ENCODE assay signal across 8 mouse cellular contexts in genomic region chr17:66241868-66242622, GRCm38 (mm10).
DNase-seq lines count a peak whose midpoint lies in the region; ATAC-seq and TF ChIP-seq lines count a peak whose summit lies in the region.

No protein-coding gene starts in this region.

- H3K4me3 ChIP-seq in midbrain, embryonic 11.5 days (ENCODE audit: low read depth, low read length): no peak overlapping the region
- no peak overlapping the region for H3K4me3 ChIP-seq in midbrain, postnatal 0 days (ENCODE audit: low read depth, low read length)
- H3K4me3 ChIP-seq in heart, embryonic 11.5 days (ENCODE audit: low read depth, low read length): no peak overlapping the region
- peak overlapping the region; percentile 8; the same call in 1 of the 2 replicates for H3K4me3 ChIP-seq in stomach, postnatal 0 days (ENCODE audit: low read depth, low read length)

- H3K4me2 ChIP-seq in midbrain, embryonic 11.5 days: peak overlapping the region; percentile 12; the same call in 1 of the 2 replicates
- no peak overlapping the region for H3K4me2 ChIP-seq in midbrain, postnatal 0 days (ENCODE audit: low read depth, low read length, poor library complexity, severe bottlenecking)
- peak overlapping the region; percentile 22; the same call in 1 of the 2 replicates for H3K4me2 ChIP-seq in heart, embryonic 11.5 days
- H3K4me2 ChIP-seq in stomach, postnatal 0 days (replicated peaks; ENCODE audit: low read depth): peak overlapping the region; percentile 25

- TF ChIP-seq EP300 in stomach, postnatal 0 days (optimal IDR thresholded peaks at IDR 0.05): no peak

- peak; percentile 77 for ATAC-seq in midbrain, embryonic 11.5 days (ENCODE audit: low FRiP score)
- ATAC-seq in midbrain, postnatal 0 days (ENCODE audit: low FRiP score): no peak
- ATAC-seq in heart, embryonic 11.5 days (replicated peaks; ENCODE audit: insufficient number of reproducible peaks, low FRiP score, low TSS enrichment): no peak
- 0 out of 2 replicates have a peak, but pooled peaks have one; percentile 15 for ATAC-seq in stomach, postnatal 0 days (ENCODE audit: low FRiP score, low TSS enrichment)

- peak overlapping the region; percentile 30; the same call in 1 of the 2 replicates for H3K9ac ChIP-seq in midbrain, embryonic 11.5 days (ENCODE audit: low read length)
- H3K9ac ChIP-seq in midbrain, postnatal 0 days (replicated peaks; ENCODE audit: low read length, poor library complexity, severe bottlenecking): no peak overlapping the region
- no peak overlapping the region for H3K9ac ChIP-seq in heart, embryonic 11.5 days (ENCODE audit: low read depth, low read length)
- no peak overlapping the region for H3K9ac ChIP-seq in stomach, postnatal 0 days (ENCODE audit: low read length)

- TF ChIP-seq CTCF in midbrain, postnatal 0 days (IDR thresholded peaks at IDR 0.05): no peak
- no peak for TF ChIP-seq CTCF in stomach, postnatal 0 days (IDR thresholded peaks at IDR 0.05; ENCODE audit: low read depth)

- H3K27me3 ChIP-seq in midbrain, embryonic 11.5 days (ENCODE audit: control insufficient read depth, insufficient read depth, low read length): no peaks in the 10 kb centered on the region
- H3K27me3 ChIP-seq in midbrain, postnatal 0 days (ENCODE audit: insufficient read depth, low read length): no peaks in the 10 kb centered on the region
- H3K27me3 ChIP-seq in heart, embryonic 11.5 days (ENCODE audit: control insufficient read depth, insufficient read depth, low read length): 0 out of 2 replicates have a peak, but pooled peaks cover 3% of the 10 kb centered on the region
- no peaks in the 10 kb centered on the region for H3K27me3 ChIP-seq in stomach, postnatal 0 days (ENCODE audit: control insufficient read depth, insufficient read depth, low read length)

- peak; percentile 94 for DNase-seq in midbrain, embryonic 11.5 days (ENCODE audit: low spot score, missing footprints)
- no peak for DNase-seq in midbrain, postnatal 0 days (ENCODE audit: low spot score)
- peak; percentile 30 to 57 for DNase-seq in kidney, postnatal 36 days
- peak; percentile 55 for DNase-seq in stomach, postnatal 0 days (ENCODE audit: low spot score)
- DNase-seq in layer of hippocampus, adult 9-10 months (ENCODE audit: low spot score): no peak
- DNase-seq in spleen, postnatal 10 days (ENCODE audit: low spot score in 2 of 2): no peak
- DNase-seq in ovary, postnatal 36 days (ENCODE audit: low spot score): no peak

- no peaks in the 10 kb centered on the region for H3K36me3 ChIP-seq in midbrain, embryonic 11.5 days (ENCODE audit: control insufficient read depth, insufficient read depth, low read length)
- no peaks in the 10 kb centered on the region for H3K36me3 ChIP-seq in midbrain, postnatal 0 days (ENCODE audit: insufficient read depth, low read length)
- no peaks in the 10 kb centered on the region for H3K36me3 ChIP-seq in heart, embryonic 11.5 days (ENCODE audit: control insufficient read depth, insufficient read depth, low read length)
- H3K36me3 ChIP-seq in stomach, postnatal 0 days (ENCODE audit: control insufficient read depth, insufficient read depth, low read length): no peaks in the 10 kb centered on the region

- H3K9me3 ChIP-seq in midbrain, embryonic 11.5 days (ENCODE audit: control insufficient read depth, low read length): no peaks in the 10 kb centered on the region
- H3K9me3 ChIP-seq in midbrain, postnatal 0 days (ENCODE audit: low read length): no peaks in the 10 kb centered on the region
- H3K9me3 ChIP-seq in heart, embryonic 11.5 days (replicated peaks; ENCODE audit: control insufficient read depth, low read length): no peaks in the 10 kb centered on the region
- H3K9me3 ChIP-seq in stomach, postnatal 0 days (ENCODE audit: control insufficient read depth, low read length): no peaks in the 10 kb centered on the region

- H3K4me1 ChIP-seq in midbrain, embryonic 11.5 days (ENCODE audit: control insufficient read depth, insufficient read depth, low read length): peaks cover 14% of the 10 kb centered on the region
- no peaks in the 10 kb centered on the region for H3K4me1 ChIP-seq in midbrain, postnatal 0 days (ENCODE audit: insufficient read depth, low read length)
- no peaks in the 10 kb centered on the region for H3K4me1 ChIP-seq in heart, embryonic 11.5 days (ENCODE audit: control insufficient read depth, insufficient read depth, low read length)
- H3K4me1 ChIP-seq in stomach, postnatal 0 days (replicated peaks; ENCODE audit: control insufficient read depth, insufficient read depth): no peaks in the 10 kb centered on the region

- 11% methylated on average over 9 of the region's 9 CpGs for WGBS in midbrain, embryonic 11.5 days
- 13% methylated on average over 9 of the region's 9 CpGs for WGBS in midbrain, postnatal 0 days
- WGBS in heart, embryonic 11.5 days (ENCODE audit: insufficient replicate concordance): 24% methylated on average over 9 of the region's 9 CpGs
- WGBS in stomach, postnatal 0 days: 18% methylated on average over 9 of the region's 9 CpGs

- H3K27ac ChIP-seq in midbrain, embryonic 11.5 days (ENCODE audit: low read depth, low read length): peak overlapping the region; percentile 58; the same call in 1 of the 2 replicates
- H3K27ac ChIP-seq in midbrain, postnatal 0 days (ENCODE audit: low read depth, low read length): no peak overlapping the region
- H3K27ac ChIP-seq in heart, embryonic 11.5 days (ENCODE audit: low read depth, low read length): 0 out of 2 replicates have a peak overlapping the region, but pooled peaks have one; percentile 46
- H3K27ac ChIP-seq in stomach, postnatal 0 days (replicated peaks): no peak overlapping the region

Comparison
In these comparisons a context has a peak if more than half of its experiments do, and no peak if none do; other contexts are left out.
1. ATAC-seq: peak in midbrain, embryonic 11.5 days (single experiment) and stomach, postnatal 0 days (single experiment); none in midbrain, postnatal 0 days (single experiment) and heart, embryonic 11.5 days (single experiment).
2. DNase-seq: peak in midbrain, embryonic 11.5 days (single experiment), kidney, postnatal 36 days (2 of 2) and stomach, postnatal 0 days (single experiment); none in midbrain, postnatal 0 days (single experiment), layer of hippocampus, adult 9-10 months (single experiment), spleen, postnatal 10 days (0 of 2) and ovary, postnatal 36 days (single experiment).
3. H3K27ac ChIP-seq: peak in midbrain, embryonic 11.5 days (single experiment) and heart, embryonic 11.5 days (single experiment); none in midbrain, postnatal 0 days (single experiment) and stomach, postnatal 0 days (single experiment).